Mouse (Mus musculus) cerebellum, adult 2 months (tissue): ENCODE measurements around the gene Ccdc116. TPM values are rescaled to one million over a fixed set of nuclear protein-coding genes. Genes with fewer than 3 reads are reported as not detected.
A peak's percentile ranks its signal among the peaks of the same experiment; 100 is the strongest.

Experiments
- DNase-seq, 2 experiments: peaks; one replicate each; pipeline ENCODE4 v3.0.0; 2021
- H3K27ac ChIP-seq: fragments of 200-500 bp; 2 replicates; pipeline ENCODE4 v1.5.1; 2012; ENCODE audit warnings: low read length, control low read depth, inconsistent platforms; ENCODE audit not compliant: insufficient read depth
- H3K27me3 ChIP-seq: fragments of 200-500 bp; 2 replicates; pipeline ENCODE4 v1.6.1; 2012; ENCODE audit warnings: inconsistent platforms, mild to moderate bottlenecking, low read length, moderate library complexity; ENCODE audit not compliant: control insufficient read depth, insufficient read depth
- H3K4me1 ChIP-seq: fragments of 200-500 bp; 2 replicates; pipeline ENCODE4 v1.6.1; 2011; ENCODE audit warnings: low read length; ENCODE audit not compliant: control insufficient read depth, insufficient read depth
- H3K4me3 ChIP-seq: fragments of 200-500 bp; replicated peaks from 2 replicates; pipeline ENCODE3; 2011; ENCODE audit warnings: mild to moderate bottlenecking, low read depth, low read length, control low read depth; ENCODE audit not compliant: insufficient read depth
- CTCF ChIP-seq: fragments of 200-500 bp; IDR thresholded peaks from 2 replicates; pipeline ENCODE4 v1.5.1; 2011; ENCODE audit warnings: low read depth, mild to moderate bottlenecking, control low read depth, low read length, moderate library complexity, borderline replicate concordance; ENCODE audit not compliant: insufficient read depth
- POLR2A ChIP-seq: fragments of 200-500 bp; IDR thresholded peaks from 2 replicates; pipeline ENCODE4 v1.6.1; 2011; ENCODE audit warnings: low read length, control low read depth, borderline replicate concordance; ENCODE audit not compliant: insufficient read depth
- WGBS: fragments of 180-500 bp; shearing (Covaris S2); methylation state at CpG from one replicate; pipeline ENCODE4 v1.1.7; 2018; 5-methylcytosine and 5-hydroxymethylcytosine counted together
- polyA plus RNA-seq: library from polyadenylated mRNA; depleted of rRNA; stranded (reverse); fragments of >200 nt; gene quantifications from 2 replicates; pipeline ENCODE4 v1.2.3, GENCODE M21; 2012

Gene Ccdc116
- polyA plus RNA-seq, 1 experiment = 1.5 TPM

- H3K4me1 ChIP-seq = peaks cover 5% of the 10 kb centered on the region; the same call in 1 of the 2 replicates
- H3K27me3 ChIP-seq = no peaks in the 10 kb centered on the region
- H3K27ac ChIP-seq = no peak within 1 kb of the TSS
- peak; percentile 66 to 68 for DNase-seq
- no peak for TF ChIP-seq POLR2A
- no peak for TF ChIP-seq CTCF
- WGBS = 3% methylated on average over 25 of the region's 25 CpGs
- H3K4me3 ChIP-seq = peak within 1 kb of the TSS; percentile 29
Observed at GRCm38 (mm10) chr16:17124871-17125520, 22.0 kb downstream of the Ccdc116 start, which contains the start of gene 2610318N02Rik. Gene 2610318N02Rik, minus strand, starts transcription at chr16:17125167.

DNA sequence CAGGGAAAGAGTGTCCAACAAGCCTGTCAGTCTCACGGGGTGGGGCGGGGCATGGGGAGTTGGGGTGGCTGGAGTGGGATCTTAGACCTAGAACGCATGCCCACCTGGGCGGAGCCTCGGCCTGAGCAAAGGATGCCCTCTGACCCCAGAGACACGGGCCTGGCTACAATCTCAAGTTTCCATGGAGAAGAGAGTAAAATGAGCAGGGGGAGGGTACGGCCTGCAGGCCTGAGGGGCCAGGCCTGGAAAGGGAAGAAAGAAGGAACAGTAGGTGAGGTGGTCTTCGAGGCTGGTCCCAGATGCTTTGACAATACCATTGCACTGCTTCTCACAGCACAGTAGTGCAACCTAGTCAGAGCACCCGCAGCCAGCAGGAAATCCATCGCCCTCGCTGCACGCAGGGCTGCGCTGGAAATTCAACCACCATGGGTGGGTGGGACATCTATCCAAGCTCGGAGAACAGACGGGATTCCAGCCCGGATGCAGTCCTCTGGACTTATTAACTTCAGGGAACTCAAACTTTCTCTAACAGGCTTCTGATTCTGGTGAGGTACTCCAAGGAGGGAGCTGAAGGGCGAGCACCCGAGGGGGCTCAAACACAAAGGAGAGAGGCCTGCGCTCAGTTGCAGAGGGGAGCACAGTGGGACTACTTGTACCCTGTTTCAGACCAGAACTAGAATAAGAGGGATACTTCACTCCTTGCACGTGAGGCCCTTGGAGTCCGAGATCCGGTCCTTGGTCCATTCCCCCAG lies 22.7 kb downstream of the Ccdc116 start:
- Histone ChIP-seq H3K27me3 (no peaks in the 10 kb centered on the region), H3K27ac (no peak overlapping the region), H3K4me1 (peaks cover 5% of the 10 kb centered on the region; the same call in 1 of the 2 replicates), H3K4me3 (peak overlapping the region; percentile 29)
- DNase-seq = no peak
- 33% methylated on average over 22 of the region's 22 CpGs for WGBS
- TF ChIP-seq CTCF (no peak), POLR2A (no peak)

DNA sequence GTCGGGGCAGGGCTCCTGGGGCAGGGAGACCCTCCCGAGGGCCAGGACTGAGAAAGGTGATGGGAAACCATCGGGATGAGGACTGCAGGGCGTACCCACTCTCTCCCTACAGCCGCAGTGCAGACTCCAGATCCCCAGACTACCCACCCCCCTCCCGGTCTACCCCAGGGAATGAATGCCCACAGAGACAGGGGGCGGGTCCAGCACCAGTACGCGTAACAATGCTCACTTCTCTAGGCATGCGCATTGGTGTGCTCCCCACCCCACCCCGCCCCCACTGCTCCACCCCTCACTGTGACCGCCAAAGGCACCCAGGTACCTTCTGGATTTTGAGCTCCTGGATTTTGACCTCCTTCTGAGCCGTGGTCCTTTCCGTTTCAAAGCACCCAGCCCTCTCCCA lies 25.5 kb downstream of the Ccdc116 start:
- peaks cover 5% of the 10 kb centered on the region; the same call in 1 of the 2 replicates for H3K4me1 ChIP-seq
- no peak overlapping the region for H3K4me3 ChIP-seq
- no peak for DNase-seq
- H3K27ac ChIP-seq = no peak overlapping the region
- 60% methylated on average over 14 of the region's 14 CpGs for WGBS
- H3K27me3 ChIP-seq = no peaks in the 10 kb centered on the region
- no peak for TF ChIP-seq CTCF
- no peak for TF ChIP-seq POLR2A

DNA sequence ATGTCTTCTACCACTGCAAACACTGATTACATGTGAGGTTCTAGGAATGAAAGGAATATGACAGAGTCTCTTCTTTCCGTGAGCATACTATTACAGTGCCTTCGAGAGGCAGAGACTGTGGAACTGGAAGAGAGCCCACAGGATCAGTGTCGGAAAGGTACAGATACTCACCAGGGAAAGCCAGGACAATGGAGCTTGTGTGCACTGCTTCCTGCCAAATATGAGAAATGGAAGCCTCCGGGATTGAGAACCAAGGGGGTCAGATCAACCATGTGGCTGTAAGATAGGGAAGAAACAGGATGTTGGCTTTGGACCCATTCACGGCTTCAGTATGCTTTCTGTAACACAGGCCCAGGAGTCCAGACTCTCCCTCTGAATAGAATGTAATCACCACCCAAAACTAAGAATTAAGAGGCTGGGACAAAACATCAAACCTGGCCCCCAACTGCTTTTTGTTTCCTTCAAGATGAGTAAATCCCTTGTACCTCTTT lies 29.7 kb downstream of the Ccdc116 start:
- no peak overlapping the region for H3K27ac ChIP-seq
- H3K4me3 ChIP-seq = no peak overlapping the region
- WGBS = 83% methylated on average over 5 of the region's 5 CpGs
- no peak for DNase-seq
- no peak for TF ChIP-seq CTCF
- TF ChIP-seq POLR2A = no peak
- no peaks in the 10 kb centered on the region for H3K4me1 ChIP-seq
- no peaks in the 10 kb centered on the region for H3K27me3 ChIP-seq

GRCm38 (mm10) chr16:17110771-17111743 lies 36.0 kb downstream of the Ccdc116 start, which contains the start of gene Ppil2:
Gene Ppil2, minus strand, starts transcription at chr16:17111257.
- WGBS = 7% methylated on average over 38 of the region's 38 CpGs
- no peak for TF ChIP-seq CTCF
- TF ChIP-seq POLR2A = peak; percentile 98; the same call in 1 of the 2 replicates
- H3K27ac ChIP-seq = no peak within 1 kb of the TSS
- peak within 1 kb of the TSS; percentile 66 for H3K4me3 ChIP-seq
- DNase-seq = peak; percentile 77 to 80
- no peaks in the 10 kb centered on the region; the same call in 1 of the 2 replicates for H3K4me1 ChIP-seq
- H3K27me3 ChIP-seq = no peaks in the 10 kb centered on the region

DNA sequence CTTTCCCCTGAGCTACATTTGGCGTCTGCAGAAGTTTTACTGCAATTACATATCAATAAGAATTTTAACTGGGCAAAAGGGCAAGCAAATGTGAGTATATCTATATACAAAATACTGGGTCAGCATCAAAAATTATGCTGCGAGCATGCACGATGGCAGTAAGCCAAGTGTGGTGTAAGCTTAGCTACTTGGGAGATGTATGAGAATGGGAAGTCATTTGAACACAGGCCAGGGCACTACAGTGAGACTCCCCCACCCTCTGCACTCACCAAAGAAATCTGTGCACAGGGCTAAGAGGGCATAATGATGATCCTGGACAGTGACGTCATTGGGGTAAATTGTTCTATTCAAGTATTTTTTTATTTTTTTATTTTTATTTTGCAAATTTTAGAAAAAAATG lies 42.4 kb downstream of the Ccdc116 start:
- Histone ChIP-seq H3K27ac (no peak overlapping the region), H3K4me1 (no peaks in the 10 kb centered on the region; the same call in 1 of the 2 replicates), H3K27me3 (no peaks in the 10 kb centered on the region), H3K4me3 (no peak overlapping the region)
- DNase-seq = no peak
- WGBS = 63% methylated on average over 4 of the region's 4 CpGs
- TF ChIP-seq CTCF = no peak
- no peak for TF ChIP-seq POLR2A

- Histone ChIP-seq H3K27ac (no peak overlapping the region), H3K27me3 (no peaks in the 10 kb centered on the region), H3K4me3 (no peak overlapping the region), H3K4me1 (no peaks in the 10 kb centered on the region)
- no peak for DNase-seq
- 45% methylated on average over 7 of the region's 7 CpGs for WGBS
- TF ChIP-seq CTCF (no peak), POLR2A (no peak)
Observed at GRCm38 (mm10) chr16:17102630-17103220, 44.3 kb downstream of the Ccdc116 start.
